Comparison of ENCODE assay signal across 11 mouse cellular contexts in the genomic region with DNA sequence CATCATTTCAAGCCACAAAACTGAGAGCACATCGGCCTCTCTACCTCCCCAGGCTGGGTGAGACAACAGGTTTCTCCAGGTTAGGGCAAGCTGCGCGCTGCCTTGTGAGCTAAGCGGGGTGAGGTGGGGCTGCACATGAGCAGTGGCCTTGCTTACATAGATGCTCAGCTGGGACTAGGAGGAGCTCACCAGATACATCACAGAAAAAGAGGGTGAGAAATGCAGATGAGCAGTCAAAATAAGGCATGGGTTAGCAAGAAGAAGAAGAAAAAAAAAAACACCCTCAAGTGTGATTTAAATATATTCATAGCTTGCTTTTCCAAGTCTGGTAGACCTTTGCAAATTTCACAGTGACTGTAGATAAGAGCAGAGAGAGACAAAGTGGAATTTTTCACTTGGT.
"Had no signal": no experiment of that assay in that cellular context is flagged by ENCODE, and none has a peak within 500 bp of the region (broad histone marks: within the 10 kb centered on the region; RNA-seq: fewer than 3 reads in every experiment).

No protein-coding gene starts in this region.

- ATAC-seq: liver, postnatal 0 days; lung, postnatal 0 days; midbrain, embryonic 13.5 days; midbrain, embryonic 15.5 days had no signal

- DNase-seq: liver, postnatal 0 days; lung, adult 2 months; lung, postnatal 14 days; lung, postnatal 36 days; right cerebral cortex, postnatal 25 days; thymus, adult 18-20 months; thymus, postnatal 14 days; thymus, postnatal 36 days had no signal
